Mouse (Mus musculus): ENCODE measurements at regions not wholly inside any gene's neighbourhood (a gene's known extent, or its start where the extent isn't known, plus 50 kb on each side); places are given as distances from the start of the nearest gene placed in this dataset.

DNA sequence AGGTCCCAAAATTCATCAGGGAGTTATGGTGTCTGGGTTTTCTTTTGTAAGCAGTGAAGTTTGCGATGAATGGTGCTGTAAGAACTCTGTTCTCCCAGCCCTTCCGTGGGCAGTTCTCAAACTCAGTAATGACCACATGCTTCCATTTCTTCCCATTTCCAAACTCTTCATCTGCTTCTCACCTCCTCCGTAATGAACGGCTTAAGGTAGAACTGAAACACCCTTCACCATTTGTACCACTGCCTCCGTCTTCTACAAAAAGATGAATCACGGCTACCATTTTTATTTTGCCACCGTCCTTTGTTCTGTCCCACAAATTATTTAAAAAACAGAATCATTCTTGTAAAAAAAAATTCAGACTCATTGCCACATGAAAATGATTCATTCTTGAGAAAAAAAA, 85.3 kb downstream of the Tas2r134 start:
- TF ChIP-seq EP300 (IDR thresholded peaks at IDR 0.05; ENCODE audit: insufficient read depth, low read depth, low read length) = no peak
- TF ChIP-seq POLR2A (IDR thresholded peaks at IDR 0.05; ENCODE audit: insufficient read depth, low read depth, low read length) = no peak
